ENCODE assay signal across 8 mouse cellular contexts in the genomic region with DNA sequence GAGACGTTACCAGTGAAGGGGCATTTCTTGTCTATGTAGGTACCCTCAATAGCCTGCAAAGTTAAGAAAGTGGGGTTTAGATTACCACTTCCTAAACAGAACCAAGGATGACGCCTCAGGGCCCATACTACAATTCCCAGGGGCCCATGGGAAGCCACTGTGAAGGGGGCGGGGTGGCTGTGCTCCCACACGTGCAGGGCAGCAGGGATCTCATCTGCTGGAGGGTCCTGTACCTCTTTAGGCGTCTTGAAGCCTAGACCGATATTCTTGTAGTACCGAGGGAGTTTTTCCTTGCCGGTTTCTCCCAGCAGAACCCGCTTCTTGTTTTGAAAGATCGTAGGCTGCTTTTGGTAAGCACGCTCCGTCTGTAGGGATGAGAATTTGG. TPM values are rescaled to one million over a fixed set of nuclear protein-coding genes. Genes with fewer than 3 reads are reported as not detected.
DNase-seq lines count a peak whose midpoint lies in the region; ATAC-seq and TF ChIP-seq lines count a peak whose summit lies in the region.

No protein-coding gene starts in this region.

- DNase-seq in kidney, adult 18-20 months, result no peak
- DNase-seq in G1E (ENCODE audit: low spot score), result peak; percentile 56
- no peak for DNase-seq in limb, embryonic 14.5 days (ENCODE audit: low spot score)
- DNase-seq in ovary, postnatal 36 days (ENCODE audit: low spot score), result no peak
- DNase-seq in gastrocnemius, adult 18-20 months (ENCODE audit: low spot score), result no peak

- peaks cover 30% of the 10 kb centered on the region for H3K4me1 ChIP-seq in kidney, embryonic 14.5 days (ENCODE audit: control insufficient read depth, insufficient read depth, low read length)
- H3K4me1 ChIP-seq in G1E (ENCODE audit: insufficient read depth, low read depth, low read length), result peaks cover 78% of the 10 kb centered on the region
- H3K4me1 ChIP-seq in forebrain, embryonic 12.5 days, result peaks cover 47% of the 10 kb centered on the region
- H3K4me1 ChIP-seq in limb, embryonic 14.5 days (ENCODE audit: control insufficient read depth, insufficient read depth, low read length), result peaks cover 31% of the 10 kb centered on the region
- peaks cover 54% of the 10 kb centered on the region for H3K4me1 ChIP-seq in neural tube, embryonic 15.5 days

- no peak for TF ChIP-seq POLR2A in limb, embryonic 14.5 days (IDR thresholded peaks at IDR 0.05; ENCODE audit: borderline replicate concordance, extremely low read depth, insufficient read depth, insufficient read length)

- peak overlapping the region; percentile 99 for H3K9ac ChIP-seq in kidney, embryonic 14.5 days (ENCODE audit: low read depth, low read length)
- H3K9ac ChIP-seq in forebrain, embryonic 12.5 days, result peak overlapping the region; percentile 97
- peak overlapping the region; percentile 98 for H3K9ac ChIP-seq in limb, embryonic 14.5 days (ENCODE audit: low read depth, low read length, severe bottlenecking)
- peak overlapping the region; percentile 94 for H3K9ac ChIP-seq in neural tube, embryonic 15.5 days (replicated peaks)

- no peaks in the 10 kb centered on the region for H3K27me3 ChIP-seq in kidney, embryonic 14.5 days (ENCODE audit: control insufficient read depth, insufficient read depth, low read length)
- no peaks in the 10 kb centered on the region for H3K27me3 ChIP-seq in G1E (ENCODE audit: insufficient read depth, low read length)
- H3K27me3 ChIP-seq in forebrain, embryonic 12.5 days, result no peaks in the 10 kb centered on the region
- no peaks in the 10 kb centered on the region for H3K27me3 ChIP-seq in limb, embryonic 14.5 days (ENCODE audit: control insufficient read depth, insufficient read depth, low read length)
- no peaks in the 10 kb centered on the region for H3K27me3 ChIP-seq in neural tube, embryonic 15.5 days (replicated peaks)

- peak overlapping the region; percentile 65 for H3K4me2 ChIP-seq in kidney, embryonic 14.5 days (replicated peaks; ENCODE audit: low read depth, low read length)
- peak overlapping the region; percentile 94 for H3K4me2 ChIP-seq in forebrain, embryonic 12.5 days
- H3K4me2 ChIP-seq in limb, embryonic 14.5 days (replicated peaks; ENCODE audit: low read depth, low read length, severe bottlenecking), result peak overlapping the region; percentile 93
- H3K4me2 ChIP-seq in neural tube, embryonic 15.5 days, result peak overlapping the region; percentile 66

- 21% methylated on average over 12 of the region's 12 CpGs for WGBS in kidney, embryonic 14.5 days
- 28% methylated on average over 12 of the region's 12 CpGs for WGBS in forebrain, embryonic 12.5 days
- 21% methylated on average over 12 of the region's 12 CpGs for WGBS in limb, embryonic 14.5 days
- WGBS in neural tube, embryonic 15.5 days, result 24% methylated on average over 12 of the region's 12 CpGs

- peak overlapping the region; percentile 99 for H3K4me3 ChIP-seq in kidney, embryonic 14.5 days (ENCODE audit: low read length)
- peak overlapping the region; percentile 92 for H3K4me3 ChIP-seq in G1E (ENCODE audit: low read depth, low read length)
- H3K4me3 ChIP-seq in forebrain, embryonic 12.5 days (replicated peaks), result peak overlapping the region; percentile 95
- H3K4me3 ChIP-seq in limb, embryonic 14.5 days (replicated peaks; ENCODE audit: low read length), result peak overlapping the region; percentile 97
- H3K4me3 ChIP-seq in neural tube, embryonic 15.5 days (replicated peaks), result peak overlapping the region; percentile 89

- H3K27ac ChIP-seq in kidney, embryonic 14.5 days (ENCODE audit: low read depth, low read length), result peak overlapping the region; percentile 90
- H3K27ac ChIP-seq in forebrain, embryonic 12.5 days, result 0 out of 2 replicates have a peak overlapping the region, but pooled peaks have one; percentile 86
- H3K27ac ChIP-seq in limb, embryonic 14.5 days (replicated peaks; ENCODE audit: low read depth, low read length), result peak overlapping the region; percentile 90; the same call in 1 of the 2 replicates
- H3K27ac ChIP-seq in neural tube, embryonic 15.5 days (replicated peaks), result peak overlapping the region; percentile 92; the same call in 1 of the 2 replicates

- H3K9me3 ChIP-seq in kidney, embryonic 14.5 days (ENCODE audit: control insufficient read depth, low read length), result no peaks in the 10 kb centered on the region
- no peaks in the 10 kb centered on the region for H3K9me3 ChIP-seq in G1E (replicated peaks)
- no peaks in the 10 kb centered on the region for H3K9me3 ChIP-seq in forebrain, embryonic 12.5 days
- no peaks in the 10 kb centered on the region for H3K9me3 ChIP-seq in limb, embryonic 14.5 days (ENCODE audit: control insufficient read depth, low read length)
- H3K9me3 ChIP-seq in neural tube, embryonic 15.5 days (replicated peaks), result no peaks in the 10 kb centered on the region

- TF ChIP-seq CTCF in G1E (IDR thresholded peaks at IDR 0.05; ENCODE audit: low read depth, low read length), result no peak

- H3K36me3 ChIP-seq in kidney, embryonic 14.5 days (ENCODE audit: control insufficient read depth, insufficient read depth, low read length), result peaks cover 67% of the 10 kb centered on the region
- H3K36me3 ChIP-seq in G1E (replicated peaks), result peaks cover 88% of the 10 kb centered on the region
- peaks cover 78% of the 10 kb centered on the region for H3K36me3 ChIP-seq in forebrain, embryonic 12.5 days (replicated peaks)
- peaks cover 74% of the 10 kb centered on the region for H3K36me3 ChIP-seq in limb, embryonic 14.5 days (ENCODE audit: control insufficient read depth, insufficient read depth, low read length)
- peaks cover 69% of the 10 kb centered on the region for H3K36me3 ChIP-seq in neural tube, embryonic 15.5 days

- no peak for ATAC-seq in kidney, embryonic 14.5 days (ENCODE audit: low FRiP score, low TSS enrichment)
- ATAC-seq in G1E (ENCODE audit: extremely low read depth, insufficient number of reproducible peaks, low FRiP score, poor library complexity, severe bottlenecking), result no peak
- no peak for ATAC-seq in forebrain, embryonic 12.5 days (ENCODE audit: low FRiP score)
- ATAC-seq in limb, embryonic 14.5 days (ENCODE audit: low FRiP score, low read depth), result no peak
- ATAC-seq in neural tube, embryonic 15.5 days (ENCODE audit: low FRiP score), result no peak

RNA-seq across cellular contexts. Expression of a gene that starts 1.1 kb away (rescaled TPM):
- 1,882 and 1,923 TPM in 2 replicates for polyA plus RNA-seq in kidney, embryonic 14.5 days (2014; fragmentation: Nextera tagmentation; extraction: Ambion mirVana)
- 916 and 1,000 TPM in 2 replicates for total RNA-seq in G1E (2014; fragmentation: Nextera tagmentation)
- total RNA-seq in G1E (2017), result 1,298 and 1,329 TPM in 2 replicates
- 151 and 217 TPM in 2 replicates for polyA plus RNA-seq in G1E (2012)
- 1,226 and 1,285 TPM in 2 replicates for polyA plus RNA-seq in forebrain, embryonic 12.5 days (2016; fragmentation: Nextera tagmentation; extraction: Ambion mirVana)
- 563 and 814 TPM in 2 replicates for polyA plus RNA-seq in limb, embryonic 14.5 days (2012; rRNA removed)
- polyA plus RNA-seq in limb, embryonic 14.5 days (2014; fragmentation: Nextera tagmentation; extraction: Ambion mirVana), result 1,719 and 1,751 TPM in 2 replicates
- 759 and 947 TPM in 2 replicates for polyA plus RNA-seq in neural tube, embryonic 15.5 days (2015; fragmentation: Nextera tagmentation; extraction: Ambion mirVana)
- 100 to 1,000 TPM; 490 to 529 TPM for total RNA-seq in gastrocnemius, adult 18-20 months (2021)

RNA-seq across cellular contexts. Expression of a gene that starts 5.4 kb away (rescaled TPM):
- polyA plus RNA-seq in kidney, embryonic 14.5 days (2014; fragmentation: Nextera tagmentation; extraction: Ambion mirVana), result 1,416 and 1,603 TPM in 2 replicates
- total RNA-seq in G1E (2014; fragmentation: Nextera tagmentation) (1,386 and 1,478 TPM in 2 replicates), G1E (2017) (2,356 and 2,406 TPM in 2 replicates)
- polyA plus RNA-seq in G1E (2012), result 5,469 and 6,084 TPM in 2 replicates
- polyA plus RNA-seq in forebrain, embryonic 12.5 days (2016; fragmentation: Nextera tagmentation; extraction: Ambion mirVana), result 1,106 and 1,135 TPM in 2 replicates
- polyA plus RNA-seq in limb, embryonic 14.5 days (2012; rRNA removed), result 3,691 and 3,912 TPM in 2 replicates
- polyA plus RNA-seq in limb, embryonic 14.5 days (2014; fragmentation: Nextera tagmentation; extraction: Ambion mirVana), result 1,718 and 1,777 TPM in 2 replicates
- 649 and 787 TPM in 2 replicates for polyA plus RNA-seq in neural tube, embryonic 15.5 days (2015; fragmentation: Nextera tagmentation; extraction: Ambion mirVana)
- 100 to 1,000 TPM; 643 to 706 TPM for total RNA-seq in gastrocnemius, adult 18-20 months (2021)

RNA-seq across cellular contexts. Expression of a gene that starts 12.9 kb away (rescaled TPM):
- polyA plus RNA-seq in kidney, embryonic 14.5 days (2014; fragmentation: Nextera tagmentation; extraction: Ambion mirVana), result 0.19 and 0.47 TPM in 2 replicates
- total RNA-seq in G1E (2014; fragmentation: Nextera tagmentation), result not detected in 2 replicates
- 0.16 and 0.23 TPM in 2 replicates for total RNA-seq in G1E (2017)
- 1.0 and 1.3 TPM in 2 replicates for polyA plus RNA-seq in G1E (2012)
- polyA plus RNA-seq in forebrain, embryonic 12.5 days (2016; fragmentation: Nextera tagmentation; extraction: Ambion mirVana), result 0.27 TPM in 1 of 2 replicates, not detected in the other
- polyA plus RNA-seq in limb, embryonic 14.5 days (2012; rRNA removed), result 0.31 TPM in 1 of 2 replicates, not detected in the other
- polyA plus RNA-seq in limb, embryonic 14.5 days (2014; fragmentation: Nextera tagmentation; extraction: Ambion mirVana), result 0.39 and 1.4 TPM in 2 replicates
- polyA plus RNA-seq in neural tube, embryonic 15.5 days (2015; fragmentation: Nextera tagmentation; extraction: Ambion mirVana), result 0.12 and 0.24 TPM in 2 replicates
- total RNA-seq in gastrocnemius, adult 18-20 months (2021), result 1 to 10 TPM in 1 of 2 experiments, not detected in 1; 1.2 TPM

RNA-seq across cellular contexts. Expression of a gene that starts 13.1 kb away (rescaled TPM):
- polyA plus RNA-seq in kidney, embryonic 14.5 days (2014; fragmentation: Nextera tagmentation; extraction: Ambion mirVana), result 1.0 and 1.3 TPM in 2 replicates
- total RNA-seq in G1E (2014; fragmentation: Nextera tagmentation), result 75.7 and 76.5 TPM in 2 replicates
- total RNA-seq in G1E (2017), result 41.0 and 48.6 TPM in 2 replicates
- polyA plus RNA-seq in G1E (2012), result 31.7 and 38.8 TPM in 2 replicates
- polyA plus RNA-seq in forebrain, embryonic 12.5 days (2016; fragmentation: Nextera tagmentation; extraction: Ambion mirVana), result 0.21 and 0.72 TPM in 2 replicates
- 12.4 and 18.6 TPM in 2 replicates for polyA plus RNA-seq in limb, embryonic 14.5 days (2012; rRNA removed)
- 2.2 and 3.3 TPM in 2 replicates for polyA plus RNA-seq in limb, embryonic 14.5 days (2014; fragmentation: Nextera tagmentation; extraction: Ambion mirVana)
- 1.8 and 3.8 TPM in 2 replicates for polyA plus RNA-seq in neural tube, embryonic 15.5 days (2015; fragmentation: Nextera tagmentation; extraction: Ambion mirVana)
- 1 to 10 TPM; 1.8 to 3.0 TPM for total RNA-seq in gastrocnemius, adult 18-20 months (2021)

RNA-seq across cellular contexts. Expression of a gene that starts 19.5 kb away (rescaled TPM):
- 48.9 and 67.4 TPM in 2 replicates for polyA plus RNA-seq in kidney, embryonic 14.5 days (2014; fragmentation: Nextera tagmentation; extraction: Ambion mirVana)
- total RNA-seq in G1E (2014; fragmentation: Nextera tagmentation) (not detected in 2 replicates), G1E (2017) (not detected in 2 replicates)
- polyA plus RNA-seq in G1E (2012), result not detected in 2 replicates
- polyA plus RNA-seq in forebrain, embryonic 12.5 days (2016; fragmentation: Nextera tagmentation; extraction: Ambion mirVana), result 8.3 and 9.6 TPM in 2 replicates
- 56.1 and 64.6 TPM in 2 replicates for polyA plus RNA-seq in limb, embryonic 14.5 days (2012; rRNA removed)
- 88.4 and 89.0 TPM in 2 replicates for polyA plus RNA-seq in limb, embryonic 14.5 days (2014; fragmentation: Nextera tagmentation; extraction: Ambion mirVana)
- 33.8 and 42.7 TPM in 2 replicates for polyA plus RNA-seq in neural tube, embryonic 15.5 days (2015; fragmentation: Nextera tagmentation; extraction: Ambion mirVana)
- total RNA-seq in gastrocnemius, adult 18-20 months (2021), result 10 to 100 TPM; 27.4 to 29.1 TPM
